Mouse (Mus musculus) cerebellum, adult 2 months (tissue): ENCODE results near the gene Trim47.

Experiments
- CTCF ChIP-seq: fragments of 200-500 bp; IDR thresholded peaks from 2 replicates; pipeline ENCODE4 v1.5.1; 2011; ENCODE audit warnings: low read depth, mild to moderate bottlenecking, control low read depth, low read length, moderate library complexity, borderline replicate concordance; ENCODE audit not compliant: insufficient read depth
- POLR2A ChIP-seq: fragments of 200-500 bp; IDR thresholded peaks from 2 replicates; pipeline ENCODE4 v1.6.1; 2011; ENCODE audit warnings: low read length, control low read depth, borderline replicate concordance; ENCODE audit not compliant: insufficient read depth

- TF ChIP-seq POLR2A (no peak), CTCF (no peak)
Observed at GRCm38 (mm10) chr11:116100385-116100784, 26.6 kb downstream of the Trim47 start.
